Mouse (Mus musculus): ENCODE measurements around the gene Krt17.
"Not testable (repeated sequence)": the region's sequence is repeated elsewhere in the genome, so short reads cannot be mapped to it uniquely, and the experiment has no call there.

Krt17 gene

GRCm38 (mm10) chr11:100260514-100261234 is at the start of gene Krt17:
Gene Krt17 (minus strand): TSS chr11:100261029.
- no peak for ATAC-seq (ENCODE audit: insufficient number of reproducible peaks, low FRiP score, low TSS enrichment)

- not testable (repeated sequence) for ATAC-seq (ENCODE audit: insufficient number of reproducible peaks, low FRiP score, low TSS enrichment)
Measured at GRCm38 (mm10) chr11:100308672-100309071, 47.8 kb upstream of the Krt17 start.

GRCm38 (mm10) chr11:100307900-100308299 is 47.1 kb upstream of the Krt17 start:
- no peak for ATAC-seq (ENCODE audit: insufficient number of reproducible peaks, low FRiP score, low TSS enrichment)

GRCm38 (mm10) chr11:100301292-100301691 is 40.5 kb upstream of the Krt17 start:
- ATAC-seq (ENCODE audit: insufficient number of reproducible peaks, low FRiP score, low TSS enrichment): no peak

GRCm38 (mm10) chr11:100300293-100300692 is 39.5 kb upstream of the Krt17 start:
- ATAC-seq (ENCODE audit: insufficient number of reproducible peaks, low FRiP score, low TSS enrichment): no peak

- peak; percentile 56; the same call in 1 of the 2 replicates for ATAC-seq (ENCODE audit: insufficient number of reproducible peaks, low FRiP score, low TSS enrichment)
Measured at GRCm38 (mm10) chr11:100298274-100299036, 37.6 kb upstream of the Krt17 start.

GRCm38 (mm10) chr11:100297801-100298200 is 37.0 kb upstream of the Krt17 start:
- no peak for ATAC-seq (ENCODE audit: insufficient number of reproducible peaks, low FRiP score, low TSS enrichment)

GRCm38 (mm10) chr11:100295308-100295707 is 34.5 kb upstream of the Krt17 start:
- 0 out of 2 replicates have a peak, but pooled peaks have one; percentile 52 for ATAC-seq (ENCODE audit: insufficient number of reproducible peaks, low FRiP score, low TSS enrichment)

GRCm38 (mm10) chr11:100292884-100293283 is 32.1 kb upstream of the Krt17 start:
- ATAC-seq (ENCODE audit: insufficient number of reproducible peaks, low FRiP score, low TSS enrichment): no peak

GRCm38 (mm10) chr11:100290235-100290634 is 29.4 kb upstream of the Krt17 start:
- ATAC-seq (ENCODE audit: insufficient number of reproducible peaks, low FRiP score, low TSS enrichment): no peak

- no peak for ATAC-seq (ENCODE audit: insufficient number of reproducible peaks, low FRiP score, low TSS enrichment)
Measured at GRCm38 (mm10) chr11:100288942-100289341, 28.1 kb upstream of the Krt17 start.

GRCm38 (mm10) chr11:100287024-100287423 is 26.2 kb upstream of the Krt17 start:
- no peak for ATAC-seq (ENCODE audit: insufficient number of reproducible peaks, low FRiP score, low TSS enrichment)

GRCm38 (mm10) chr11:100284988-100285387 is 24.2 kb upstream of the Krt17 start:
- ATAC-seq (ENCODE audit: insufficient number of reproducible peaks, low FRiP score, low TSS enrichment): no peak

GRCm38 (mm10) chr11:100282549-100282948 is 21.7 kb upstream of the Krt17 start:
- no peak for ATAC-seq (ENCODE audit: insufficient number of reproducible peaks, low FRiP score, low TSS enrichment)

GRCm38 (mm10) chr11:100281596-100282544 is 21.0 kb upstream of the Krt17 start:
- ATAC-seq (ENCODE audit: insufficient number of reproducible peaks, low FRiP score, low TSS enrichment): no peak; the same call in 1 of the 2 replicates

GRCm38 (mm10) chr11:100278759-100279158 is 17.9 kb upstream of the Krt17 start:
- ATAC-seq (ENCODE audit: insufficient number of reproducible peaks, low FRiP score, low TSS enrichment): no peak

- ATAC-seq (ENCODE audit: insufficient number of reproducible peaks, low FRiP score, low TSS enrichment): no peak
Measured at GRCm38 (mm10) chr11:100277726-100278480, 17.1 kb upstream of the Krt17 start.

- ATAC-seq (ENCODE audit: insufficient number of reproducible peaks, low FRiP score, low TSS enrichment): no peak
Measured at GRCm38 (mm10) chr11:100275466-100275865, 14.6 kb upstream of the Krt17 start.

GRCm38 (mm10) chr11:100274719-100275118 is 13.9 kb upstream of the Krt17 start:
- no peak for ATAC-seq (ENCODE audit: insufficient number of reproducible peaks, low FRiP score, low TSS enrichment)

- ATAC-seq (ENCODE audit: insufficient number of reproducible peaks, low FRiP score, low TSS enrichment): no peak
Measured at GRCm38 (mm10) chr11:100271878-100272277, 11.0 kb upstream of the Krt17 start.

All from cerebellum, adult (tissue).